Mouse (Mus musculus) kidney, adult 9 months (tissue): ENCODE results near the gene Pald1.

ENCODE experiments used
- DNase-seq: peaks from one replicate; pipeline ENCODE4 v3.0.0; 2022

Gene Pald1

DNA sequence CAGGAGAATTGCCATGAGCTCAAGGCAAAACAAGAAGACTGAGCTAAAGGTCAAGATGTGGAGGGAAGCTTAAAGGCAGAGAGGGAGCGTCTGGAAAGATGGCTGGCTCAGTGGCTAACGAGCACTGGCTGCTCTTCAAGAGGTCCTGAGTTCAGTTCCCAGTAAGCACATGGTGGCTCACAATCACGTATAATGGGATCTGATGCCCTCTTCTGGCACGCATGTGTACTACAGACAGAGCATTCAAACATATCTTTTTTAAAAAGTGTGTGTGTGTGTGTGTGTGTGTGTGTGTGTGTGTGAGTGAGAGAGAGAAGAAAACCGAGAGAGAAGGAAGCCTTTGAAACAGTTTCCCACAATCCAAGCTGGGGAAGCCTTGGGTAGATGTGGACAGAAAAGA is 19.1 kb upstream of the Pald1 start:
- no peak for DNase-seq

DNA sequence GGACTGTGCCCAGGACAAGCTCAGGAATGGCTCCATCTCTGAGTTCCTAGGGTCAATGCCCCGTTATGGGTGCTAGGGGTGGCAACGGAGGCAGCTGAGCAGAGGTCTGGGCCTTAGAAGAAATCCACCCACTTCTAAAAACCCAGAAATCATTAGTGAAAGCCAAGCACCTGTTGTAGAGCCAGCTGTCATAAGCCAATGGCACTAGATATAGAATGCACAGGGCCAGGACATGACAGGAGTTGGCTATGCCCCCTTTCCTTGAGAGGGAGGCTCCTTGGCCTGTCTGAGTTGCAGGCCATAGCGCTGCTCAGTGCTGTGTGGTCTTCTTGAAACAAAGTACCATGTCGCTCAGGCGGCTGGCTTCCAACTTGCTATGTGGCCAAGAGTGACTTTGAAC is 17.1 kb upstream of the Pald1 start:
- no peak for DNase-seq

DNA sequence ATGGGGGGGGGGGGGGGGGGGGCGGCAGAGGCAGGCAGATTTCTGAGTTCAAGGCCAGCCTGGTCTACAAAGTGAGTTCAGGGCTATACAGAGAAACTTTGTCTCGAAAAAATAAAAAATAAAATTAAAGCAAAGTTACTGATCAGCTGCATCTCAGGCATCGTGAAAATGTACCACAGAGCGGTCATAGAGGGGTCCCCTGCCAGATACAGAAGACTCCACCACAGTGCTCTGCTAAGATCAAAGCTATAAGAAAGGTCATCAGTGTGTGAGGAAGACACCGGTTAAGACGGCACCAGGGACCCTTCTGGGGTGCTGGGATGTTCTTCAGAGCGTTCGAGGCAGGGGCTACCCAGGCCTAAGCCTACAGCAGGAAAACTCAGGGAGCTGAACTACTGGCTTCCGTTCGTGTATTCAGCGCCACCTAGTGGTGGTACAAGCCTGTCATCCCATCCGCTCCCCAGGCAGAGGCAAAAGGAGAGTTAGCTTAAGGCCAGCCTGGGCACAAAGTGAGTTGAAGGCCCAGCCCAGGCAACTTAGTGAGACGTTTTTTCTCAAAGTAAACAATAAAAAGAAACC is 15.9 kb upstream of the Pald1 start:
- peak; percentile 75 for DNase-seq

DNA sequence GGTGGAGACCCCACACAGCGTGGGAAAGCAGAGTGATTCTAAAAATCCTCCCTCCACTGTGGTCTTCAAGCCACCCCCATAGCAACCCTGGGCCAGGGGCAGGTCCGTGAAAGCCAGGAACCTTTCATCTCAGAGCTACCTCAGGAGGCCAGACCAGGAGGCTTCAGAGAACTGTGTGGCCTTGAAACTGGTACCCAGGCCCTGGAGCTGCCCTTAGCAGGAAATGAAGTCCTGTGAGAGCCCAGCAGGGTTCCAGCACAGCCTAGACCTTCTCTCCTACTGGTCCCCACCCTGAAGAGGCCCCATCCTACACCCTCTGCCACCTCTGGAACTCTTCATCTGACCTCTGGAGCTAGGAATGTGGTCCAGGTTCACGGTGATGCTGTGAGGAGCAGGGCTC is 14.8 kb upstream of the Pald1 start:
- no peak for DNase-seq

DNA sequence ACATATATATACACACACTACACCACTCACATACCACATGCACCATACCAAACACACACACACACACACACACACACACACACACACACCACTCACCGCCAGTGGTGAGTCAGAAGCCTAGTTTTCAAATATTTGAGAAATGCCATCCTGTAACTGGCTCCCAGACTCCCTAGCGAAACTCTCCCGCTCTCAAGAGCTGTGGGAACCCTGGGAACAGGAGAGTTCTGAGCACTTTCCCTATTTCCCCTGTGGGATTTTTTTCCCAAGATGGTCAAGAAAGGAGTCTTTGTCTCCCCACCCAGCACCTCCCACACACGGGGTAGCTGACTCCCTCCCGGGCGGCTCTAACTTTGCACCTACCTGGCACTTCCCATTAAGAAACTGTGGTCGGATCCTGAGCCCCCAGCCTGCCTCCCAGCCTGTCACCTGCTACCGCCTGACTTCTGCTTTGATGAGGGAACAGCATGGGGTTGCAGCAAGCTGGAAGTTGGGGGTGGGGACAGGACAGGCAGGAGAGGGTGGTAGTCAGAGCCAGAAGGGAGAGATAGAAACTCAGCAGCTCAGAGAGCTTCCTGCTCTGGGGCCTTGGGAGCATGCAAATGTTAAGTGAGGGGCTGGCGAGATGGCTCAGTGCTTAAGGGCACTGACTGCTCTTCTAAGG is 11.3 kb upstream of the Pald1 start:
- no peak for DNase-seq

DNA sequence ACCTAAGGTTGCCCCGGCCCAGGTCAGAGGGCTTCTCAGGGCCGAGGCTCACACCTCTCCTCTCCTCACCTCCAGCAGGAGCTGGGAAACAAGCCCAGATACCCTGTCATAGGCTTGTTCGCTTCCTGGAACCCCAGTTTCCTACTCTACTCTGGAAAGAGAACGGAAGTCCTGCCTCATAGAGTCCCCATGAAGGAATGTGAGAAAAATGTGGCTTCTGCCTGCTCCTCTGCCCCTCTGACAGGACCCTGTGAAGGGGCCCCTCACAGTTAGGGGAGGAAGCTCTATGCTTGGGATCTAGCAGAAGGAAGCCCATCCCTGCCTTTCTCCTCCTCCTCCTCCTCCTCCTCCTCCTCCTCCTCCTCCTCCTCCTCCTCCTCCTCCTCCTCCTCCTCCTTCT is 9.3 kb upstream of the Pald1 start:
- DNase-seq = no peak

DNA sequence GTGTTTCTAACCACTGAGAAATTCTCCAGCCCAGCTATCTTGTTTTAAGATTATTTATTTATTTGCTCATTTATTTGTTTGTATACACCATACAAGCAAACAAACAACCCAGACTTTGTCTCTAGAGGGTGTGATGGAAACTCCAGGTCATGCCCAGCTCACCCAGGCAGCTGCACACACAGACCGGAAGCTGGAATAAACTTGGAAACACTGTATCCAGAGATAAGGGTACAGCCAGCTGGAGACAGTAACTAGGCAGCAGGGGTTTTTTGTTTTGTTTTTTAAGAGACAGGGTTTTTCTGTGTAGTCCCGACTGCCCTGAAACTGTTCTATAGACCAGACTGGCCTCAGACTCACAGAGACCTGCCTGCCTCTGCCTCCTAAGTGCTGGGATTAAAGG is 6.8 kb upstream of the Pald1 start:
- no peak for DNase-seq

DNA sequence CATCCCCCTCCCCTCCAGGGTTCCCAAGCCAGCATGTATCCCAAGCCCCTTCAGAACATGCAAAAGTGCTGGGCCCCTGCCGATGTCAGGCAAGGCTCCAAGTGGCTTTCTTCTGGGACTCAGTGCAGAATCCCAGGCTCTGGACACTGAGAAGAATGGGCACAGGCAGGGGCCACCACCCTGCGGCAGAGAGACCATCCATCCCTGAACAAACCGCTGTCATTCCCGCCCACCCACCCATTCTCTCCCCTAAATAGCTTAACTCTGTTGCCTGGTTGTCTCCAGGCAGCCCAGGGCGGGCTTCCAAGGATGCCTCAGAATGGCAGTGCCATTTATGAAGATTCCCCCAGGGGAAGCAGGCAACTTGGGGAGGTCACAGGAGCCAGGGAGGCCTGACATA is 5.7 kb upstream of the Pald1 start:
- no peak for DNase-seq

DNA sequence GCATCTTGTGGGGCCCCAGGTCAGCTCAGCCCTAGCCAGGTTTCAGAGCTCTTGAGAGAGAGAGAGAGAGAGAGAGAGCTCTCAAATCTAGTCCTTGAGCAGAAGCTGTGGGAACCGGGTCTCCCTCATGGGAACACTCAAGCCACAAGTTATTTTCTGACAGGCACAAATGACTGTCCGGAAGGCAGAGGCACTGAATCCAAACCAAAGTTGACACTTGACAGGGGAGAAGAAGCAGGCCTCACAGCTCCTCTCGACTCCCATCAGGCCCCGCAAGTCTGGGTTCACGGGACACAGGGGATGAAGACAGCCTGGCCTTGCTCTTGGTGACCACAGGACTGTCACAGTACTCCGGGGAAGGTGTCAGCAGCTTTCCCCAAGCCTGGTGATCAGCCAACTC is 3.0 kb upstream of the Pald1 start:
- DNase-seq = no peak

DNA sequence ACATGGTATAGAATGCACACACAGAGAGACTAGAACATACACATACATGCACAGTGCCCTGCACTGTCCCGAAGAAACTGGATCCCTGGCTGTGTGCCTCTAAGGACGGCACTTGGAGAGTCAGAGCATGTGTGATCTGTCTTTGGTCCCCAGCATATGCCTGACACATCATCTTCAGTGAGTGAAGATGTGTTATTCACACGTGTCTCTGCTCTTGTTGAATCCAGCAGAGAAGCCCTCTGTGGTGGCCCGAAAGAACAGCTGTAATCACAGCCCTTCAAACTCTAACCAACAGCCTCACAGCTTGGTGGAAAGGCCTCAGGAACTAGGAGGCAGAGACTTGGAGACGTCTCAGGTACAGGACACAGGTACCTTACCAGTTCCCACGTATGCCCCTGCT is 1.8 kb upstream of the Pald1 start:
- no peak for DNase-seq

DNA sequence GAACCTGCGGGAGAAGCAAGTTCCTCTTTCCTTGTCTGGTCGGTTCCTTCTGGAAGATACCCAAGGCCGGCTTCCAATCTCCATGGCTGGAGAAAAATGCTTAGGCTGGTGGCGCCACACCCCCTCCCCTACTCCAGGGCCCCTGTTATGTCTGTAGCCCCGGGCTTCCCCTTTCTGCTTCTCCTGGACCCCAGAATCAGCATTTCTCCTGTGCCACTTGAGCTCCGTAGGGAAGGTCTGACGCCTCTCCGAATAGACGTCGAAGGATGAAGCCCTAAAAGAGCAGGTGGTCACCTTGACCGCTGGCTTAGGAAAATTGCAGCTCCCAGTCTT is 351 bp upstream of the Pald1 start:
- DNase-seq = no peak

DNA sequence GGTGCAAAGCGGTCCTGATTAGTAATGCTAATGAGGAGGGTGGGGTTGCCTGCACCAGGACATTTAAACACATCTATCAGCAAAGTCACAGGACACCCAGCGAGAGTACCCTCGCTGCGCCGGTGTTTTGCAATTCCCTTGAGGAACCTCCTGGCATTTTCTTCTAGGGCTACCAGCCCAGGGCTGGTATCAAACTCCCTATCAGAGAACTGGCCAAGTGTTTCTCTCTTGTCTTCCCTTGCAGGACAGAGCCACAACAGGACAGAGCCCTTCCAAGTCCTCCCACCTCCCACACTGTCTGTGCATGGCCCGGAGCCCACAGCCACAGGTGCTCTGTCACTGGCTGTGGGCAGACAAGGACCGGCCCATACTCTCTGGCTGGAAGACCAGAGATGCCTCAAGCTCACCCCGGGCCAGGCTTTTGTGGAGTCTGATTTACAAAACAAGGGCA is 1.0 kb downstream of the Pald1 start:
- DNase-seq = no peak

DNA sequence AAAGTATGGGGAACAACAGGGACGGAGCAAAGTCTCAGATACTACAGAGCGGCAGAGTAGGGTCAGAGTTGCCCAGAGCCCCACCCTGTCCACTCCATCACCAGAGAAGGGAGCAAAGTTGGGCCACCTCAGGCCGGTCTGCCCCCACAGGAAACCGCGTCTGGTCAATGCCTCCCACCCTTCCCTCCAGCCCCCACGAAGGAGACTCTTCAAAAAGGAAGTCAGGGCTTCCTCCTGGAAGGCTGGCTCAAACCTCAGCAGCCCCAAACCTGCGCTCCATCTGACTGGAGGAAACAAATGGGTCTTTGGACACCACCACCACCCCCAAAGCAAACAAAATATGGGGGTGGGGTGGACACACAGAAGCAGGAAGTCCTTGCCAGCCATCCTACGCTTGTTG is 1.5 kb downstream of the Pald1 start:
- no peak for DNase-seq

DNA sequence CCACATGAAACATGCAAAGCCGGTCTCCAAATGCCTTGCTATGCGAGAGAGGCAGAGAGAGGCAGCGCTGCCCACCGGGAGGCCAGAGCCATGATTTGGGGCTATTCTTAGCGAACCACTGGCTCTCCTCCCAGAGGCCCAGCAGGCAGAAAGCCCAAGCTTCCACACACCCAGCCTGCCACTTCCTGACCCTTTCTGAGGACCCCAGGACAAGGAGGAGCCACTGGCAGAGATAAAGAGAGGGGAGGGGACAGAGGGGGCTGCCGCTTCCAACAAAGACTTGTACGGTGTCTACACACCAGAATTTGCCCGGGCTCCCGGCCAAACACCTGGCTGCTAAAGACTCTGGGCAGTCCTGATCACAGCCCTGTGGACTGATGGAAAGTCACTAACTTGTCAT is 3.1 kb downstream of the Pald1 start:
- no peak for DNase-seq

DNA sequence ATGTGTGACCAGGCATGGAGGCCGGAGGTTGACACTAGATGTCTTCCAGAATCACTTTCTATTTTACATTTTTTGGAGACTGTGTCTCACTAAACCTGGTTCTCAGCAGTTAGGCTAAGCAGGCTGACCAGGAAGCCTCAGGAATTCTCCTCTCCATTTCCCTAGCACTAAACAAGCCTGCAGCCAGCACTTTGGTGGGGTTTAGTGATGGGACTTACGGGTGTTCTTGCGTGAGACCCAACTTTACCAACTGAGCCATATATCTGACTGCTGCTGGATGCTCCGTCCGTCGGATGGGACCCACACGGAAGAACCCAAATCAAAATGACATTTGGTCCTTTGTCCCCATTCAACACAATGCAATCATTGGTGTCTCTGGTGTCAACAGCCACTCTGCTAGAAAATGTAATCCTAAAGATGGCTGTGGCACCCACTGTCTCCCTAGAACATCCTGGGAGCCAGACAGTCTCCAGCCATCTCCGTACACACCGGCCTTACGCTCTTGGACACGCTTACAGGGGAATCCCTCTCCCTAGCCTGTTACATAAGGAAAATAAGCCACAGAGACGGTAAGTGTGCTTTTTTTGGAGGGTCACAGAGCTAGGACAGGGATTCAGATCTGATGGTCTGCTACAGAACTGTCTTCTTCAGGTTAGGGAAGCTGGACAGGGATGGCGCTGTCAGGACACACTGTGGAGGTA is 3.8 kb downstream of the Pald1 start:
- DNase-seq = no peak

DNA sequence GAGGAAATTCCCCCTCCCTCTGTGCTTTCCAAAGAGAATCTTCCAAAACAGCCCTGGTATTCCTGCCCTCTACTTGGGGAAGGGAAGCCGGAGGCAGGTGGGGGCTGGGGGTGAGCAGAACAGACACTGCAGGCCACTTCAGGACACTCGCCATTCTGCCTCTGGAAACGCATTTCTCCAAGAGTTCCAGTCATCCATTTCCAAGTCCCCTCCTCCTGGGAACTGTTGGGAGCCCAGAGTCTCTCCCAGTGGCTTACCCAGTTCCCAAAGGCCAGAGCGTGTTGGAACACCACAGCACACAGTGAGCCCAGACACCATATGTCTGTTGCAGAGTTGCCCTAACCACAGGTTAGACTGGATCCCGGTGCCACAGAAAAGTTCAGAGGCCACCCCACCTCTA is 4.6 kb downstream of the Pald1 start:
- no peak for DNase-seq

DNA sequence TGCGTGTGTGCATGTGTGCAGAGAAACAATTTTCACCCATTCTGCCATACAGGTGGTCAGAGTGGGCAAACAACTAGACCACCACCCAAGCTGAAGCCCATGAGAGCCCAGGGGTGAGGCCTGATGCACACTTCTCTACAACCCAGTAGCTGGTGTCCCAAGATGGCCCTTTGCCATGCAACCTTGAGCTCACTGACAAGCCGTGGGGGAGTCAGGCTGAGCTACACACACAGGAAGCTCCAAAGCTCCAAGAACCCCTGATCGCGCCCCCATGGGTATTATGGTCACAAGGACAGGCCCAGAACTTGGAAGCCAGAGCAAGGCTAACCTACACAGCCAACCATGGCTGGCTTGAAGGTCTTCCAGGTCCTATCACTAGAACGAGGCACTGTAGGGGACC is 5.3 kb downstream of the Pald1 start:
- DNase-seq = no peak

DNA sequence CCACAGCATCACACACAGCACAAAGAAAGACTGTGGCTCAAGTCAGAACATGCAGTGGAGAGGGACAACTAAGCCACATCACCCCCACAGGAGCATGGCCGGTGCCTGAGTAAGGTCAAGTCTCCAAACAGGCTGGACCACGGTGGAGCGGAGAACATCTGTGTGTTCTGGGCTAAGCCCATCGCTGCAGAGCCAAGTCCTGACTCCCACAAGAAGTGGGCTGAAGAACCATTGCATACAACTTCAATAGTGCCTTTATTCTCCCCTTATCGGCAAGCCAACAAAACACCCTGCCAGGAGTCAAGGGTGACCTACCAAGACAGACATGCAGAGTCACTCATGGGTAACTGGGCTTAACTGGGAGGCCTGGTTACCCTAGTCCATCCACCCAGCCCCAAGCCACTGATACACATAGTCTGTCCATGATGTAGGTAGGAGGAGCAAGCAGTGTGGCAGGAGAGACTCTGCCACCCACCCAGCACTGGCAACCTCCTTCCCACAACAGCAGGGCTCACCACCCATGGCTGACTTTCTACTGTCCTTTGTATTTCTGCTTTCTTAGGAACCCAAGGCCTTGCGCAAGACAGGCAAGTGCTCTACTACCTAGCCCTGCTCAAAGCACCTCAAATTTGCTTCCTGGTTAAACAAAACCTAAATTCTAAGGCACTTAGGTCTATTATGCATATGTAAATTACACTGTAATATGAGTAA is 8.4 kb downstream of the Pald1 start:
- DNase-seq = no peak

DNA sequence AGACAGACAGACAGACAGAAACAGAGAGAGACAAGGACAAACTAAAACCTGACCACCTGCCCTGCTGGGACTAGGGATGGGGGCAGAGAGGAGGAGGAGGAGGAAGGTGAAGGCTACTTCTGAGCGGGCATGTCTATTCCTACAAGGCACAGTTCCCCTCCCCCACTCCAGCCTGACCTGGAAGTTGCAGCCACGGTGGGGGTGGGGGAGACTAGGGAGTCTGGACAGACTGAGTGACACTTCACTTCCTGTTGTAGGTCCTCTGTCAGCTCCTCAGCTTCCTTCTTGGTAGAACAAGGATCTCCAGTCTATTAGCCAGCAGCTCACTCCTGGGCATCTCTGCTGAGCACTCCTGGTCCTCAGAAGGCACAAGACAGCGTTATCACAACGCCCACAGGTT is 9.3 kb downstream of the Pald1 start:
- DNase-seq = peak; percentile 59

DNA sequence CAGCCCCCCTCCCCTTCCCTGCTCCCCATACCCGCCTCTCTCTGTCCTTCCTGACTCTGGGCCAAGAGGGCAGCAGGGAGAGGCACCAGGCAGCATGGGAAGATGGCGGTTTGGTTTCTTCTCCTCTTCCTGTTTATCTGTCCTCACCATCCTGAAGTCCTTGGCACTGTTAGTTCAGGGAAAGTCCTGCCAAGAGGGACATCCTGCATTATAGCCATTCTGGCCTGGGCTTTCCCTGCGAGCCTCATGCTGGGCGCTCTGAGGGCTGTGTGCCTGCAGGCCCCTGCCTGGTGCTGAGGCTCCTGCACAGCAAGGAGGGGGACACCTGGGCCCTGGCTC is 10.8 kb downstream of the Pald1 start:
- no peak for DNase-seq

DNA sequence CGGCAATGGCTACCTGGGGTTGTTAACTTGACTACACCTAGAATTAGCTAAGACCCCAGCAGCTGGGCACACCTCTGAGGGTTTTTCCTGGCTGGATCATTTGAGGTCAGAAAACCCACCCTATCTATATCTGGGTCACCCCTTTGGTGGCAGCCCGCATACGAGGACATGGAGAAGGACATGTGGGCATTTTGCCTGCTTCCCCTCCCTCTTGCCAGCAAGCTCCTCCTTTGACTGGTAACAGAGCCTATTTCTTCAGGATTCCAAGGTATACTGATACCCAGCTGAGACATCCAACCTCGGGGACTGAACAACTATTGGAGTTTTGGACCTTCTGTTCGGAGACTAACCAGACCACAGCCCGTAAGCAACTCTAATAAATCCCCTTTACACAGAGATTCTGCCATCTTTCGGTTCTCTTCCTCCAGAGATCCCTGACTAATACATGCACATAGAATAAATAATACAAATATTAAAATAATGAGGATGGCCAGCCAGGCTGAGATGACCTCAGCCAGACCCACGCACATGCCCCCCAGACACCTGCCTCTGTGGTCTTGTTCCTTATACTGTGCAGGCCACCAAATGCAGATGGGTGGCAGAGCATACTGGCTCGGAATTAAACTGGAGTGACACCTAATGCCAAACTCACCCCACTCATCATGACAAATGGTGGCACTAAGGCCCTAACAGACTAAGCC is 11.3 kb downstream of the Pald1 start:
- DNase-seq = no peak

DNA sequence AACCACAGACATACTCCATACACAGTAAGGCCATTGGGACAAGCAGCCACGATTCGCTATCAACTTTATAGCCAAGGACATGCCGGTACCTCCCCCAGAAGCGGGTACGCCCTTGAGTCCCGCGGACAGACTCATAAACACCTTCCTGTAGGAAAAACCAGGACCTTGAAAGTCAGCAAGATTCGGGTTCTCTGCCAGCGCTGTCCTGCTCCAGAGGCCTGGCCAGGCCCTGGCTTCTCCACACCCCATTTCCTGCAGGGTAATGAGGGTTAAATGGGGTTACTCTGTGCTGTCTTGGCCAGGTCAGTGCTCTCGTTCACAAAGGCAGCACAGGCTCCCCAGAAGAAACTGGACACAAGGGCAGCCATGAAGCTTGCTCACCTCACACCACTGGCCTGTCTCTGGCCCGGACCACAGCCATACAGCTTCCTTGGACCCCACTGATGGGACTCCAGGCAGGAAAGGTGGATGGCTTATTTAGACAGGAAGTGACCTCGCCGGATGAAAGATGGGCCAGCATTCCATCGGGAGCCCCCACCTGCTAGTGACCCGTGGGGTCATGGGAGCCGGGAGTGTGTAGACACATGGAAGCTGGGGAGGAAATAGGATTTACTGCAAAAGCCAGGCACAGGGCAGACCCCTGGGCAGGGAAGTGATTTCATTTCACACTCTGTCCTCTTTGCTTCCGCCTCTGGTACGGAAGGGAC is 12.9 kb downstream of the Pald1 start:
- DNase-seq = peak; percentile 68

DNA sequence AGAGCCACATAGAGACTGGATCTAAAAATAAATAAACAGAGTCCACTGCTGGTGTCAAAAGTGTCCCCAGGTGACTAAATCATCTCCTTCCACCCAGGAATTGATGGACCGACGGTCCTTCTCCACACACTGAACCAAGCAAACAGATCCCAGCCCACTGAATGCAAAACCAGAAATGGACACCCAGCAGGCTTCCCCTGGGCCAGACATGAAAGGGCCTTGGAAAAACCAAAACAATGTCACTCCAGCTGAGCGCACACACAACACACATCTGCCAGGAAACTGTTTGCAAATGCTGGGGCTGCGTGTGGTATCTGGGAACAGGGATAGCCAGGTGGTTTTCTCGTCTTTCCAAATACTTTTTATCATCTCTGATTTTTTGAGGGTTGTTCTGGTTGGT is 13.6 kb downstream of the Pald1 start:
- DNase-seq = no peak
